Mouse (Mus musculus) gastrocnemius, postnatal 25 days (tissue): Measurements from ENCODE around the gene Zbtb7a. TPM values are rescaled to one million over a fixed set of nuclear protein-coding genes. Genes with fewer than 3 reads are reported as not detected.
A peak's percentile ranks its signal among the peaks of the same experiment; 100 is the strongest.
"Not testable (repeated sequence)": the region's sequence is repeated elsewhere in the genome, so short reads cannot be mapped to it uniquely, and the experiment has no call there.

Experiments
- DNase-seq: peaks from one replicate; pipeline ENCODE4 v3.0.0; 2022
- total RNA-seq, 2 experiments: library from RNA; stranded (reverse); gene quantifications; 1 replicate in 1 of 2; 2 replicates in 1 of 2; pipeline ENCODE4 v1.2.3; 2021

The Zbtb7a gene
- total RNA-seq, 2 experiments from 2014 or later: 21.4 to 22.3 TPM

DNA sequence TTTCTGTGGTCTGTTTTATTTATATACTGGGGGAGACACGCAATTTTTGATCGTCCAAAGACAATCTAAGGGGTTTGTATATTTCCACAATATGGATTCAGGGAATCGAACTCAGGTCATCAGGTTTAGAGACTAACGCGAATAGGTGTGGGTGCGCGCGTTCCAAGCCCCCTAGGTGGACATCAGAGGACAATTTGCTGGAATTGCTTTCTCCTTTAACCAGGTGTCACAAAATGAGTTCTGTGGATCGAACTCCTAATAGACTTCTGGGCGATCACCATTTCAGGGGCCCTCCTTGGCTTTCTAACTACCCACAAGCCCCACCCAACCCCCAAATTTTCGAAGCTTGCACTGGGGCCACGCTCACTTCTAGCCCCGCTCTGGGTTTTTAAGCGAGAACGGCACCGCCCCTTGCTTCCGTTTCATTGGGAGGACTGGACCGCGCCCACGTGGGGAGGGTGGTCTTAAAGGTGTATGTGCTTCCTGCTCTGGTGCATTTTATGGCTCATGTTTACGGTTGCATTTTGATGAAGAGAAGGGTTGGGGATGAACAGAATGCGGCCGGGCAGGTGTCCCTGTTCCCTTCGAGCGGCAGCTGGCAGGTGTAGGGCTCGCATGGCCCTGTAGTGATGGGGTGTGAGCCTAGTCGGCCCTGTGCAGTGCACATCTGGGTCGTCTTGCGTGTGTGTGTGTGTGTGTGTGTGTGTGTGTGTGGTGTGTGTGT, 33.7 kb downstream of the Zbtb7a start:
- peak; percentile 84 for DNase-seq

DNA sequence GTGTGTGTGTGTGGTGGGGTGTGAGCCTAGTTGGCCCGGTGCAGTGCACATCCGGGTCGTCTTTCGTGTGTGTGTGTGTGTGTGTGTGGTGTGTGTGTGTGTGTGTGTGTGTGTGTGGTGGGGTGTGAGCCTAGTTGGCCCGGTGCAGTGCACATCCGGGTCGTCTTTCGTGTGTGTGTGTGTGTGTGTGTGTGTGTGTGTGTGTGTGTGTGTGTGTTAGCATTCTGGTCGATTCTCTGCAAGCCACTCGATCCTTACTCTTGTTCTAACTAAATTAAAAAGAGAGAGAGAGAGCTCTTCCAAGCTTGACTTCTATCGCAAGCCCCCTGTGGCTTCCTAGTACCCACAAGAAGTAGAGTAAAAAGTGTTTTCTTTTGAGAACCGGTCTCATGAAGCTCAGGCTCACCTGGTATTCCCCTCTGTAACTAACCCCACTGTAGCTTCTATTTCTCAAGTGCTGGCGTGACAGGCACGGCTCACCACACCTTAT, 34.4 kb downstream of the Zbtb7a start:
- not testable (repeated sequence) for DNase-seq

DNA sequence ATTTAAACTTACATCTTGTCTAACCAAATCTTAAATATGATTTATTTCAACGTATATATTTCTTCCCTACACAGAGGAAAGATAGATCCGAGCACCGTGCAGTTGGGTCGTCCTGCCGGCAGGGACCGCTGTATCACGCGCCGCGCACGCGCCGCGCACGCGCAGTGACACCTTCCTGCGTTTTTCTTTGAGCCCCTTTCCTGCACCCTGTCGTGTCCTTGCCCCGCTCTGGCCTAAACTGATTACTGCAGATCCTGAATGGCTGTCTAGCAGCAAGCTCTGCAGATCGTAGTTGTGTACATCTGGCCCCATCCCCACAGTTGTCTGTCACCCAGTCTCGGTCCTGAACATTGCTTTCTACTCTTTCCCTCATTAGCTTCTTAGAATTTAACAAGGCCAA, 38.1 kb downstream of the Zbtb7a start:
- DNase-seq: peak; percentile 78

DNA sequence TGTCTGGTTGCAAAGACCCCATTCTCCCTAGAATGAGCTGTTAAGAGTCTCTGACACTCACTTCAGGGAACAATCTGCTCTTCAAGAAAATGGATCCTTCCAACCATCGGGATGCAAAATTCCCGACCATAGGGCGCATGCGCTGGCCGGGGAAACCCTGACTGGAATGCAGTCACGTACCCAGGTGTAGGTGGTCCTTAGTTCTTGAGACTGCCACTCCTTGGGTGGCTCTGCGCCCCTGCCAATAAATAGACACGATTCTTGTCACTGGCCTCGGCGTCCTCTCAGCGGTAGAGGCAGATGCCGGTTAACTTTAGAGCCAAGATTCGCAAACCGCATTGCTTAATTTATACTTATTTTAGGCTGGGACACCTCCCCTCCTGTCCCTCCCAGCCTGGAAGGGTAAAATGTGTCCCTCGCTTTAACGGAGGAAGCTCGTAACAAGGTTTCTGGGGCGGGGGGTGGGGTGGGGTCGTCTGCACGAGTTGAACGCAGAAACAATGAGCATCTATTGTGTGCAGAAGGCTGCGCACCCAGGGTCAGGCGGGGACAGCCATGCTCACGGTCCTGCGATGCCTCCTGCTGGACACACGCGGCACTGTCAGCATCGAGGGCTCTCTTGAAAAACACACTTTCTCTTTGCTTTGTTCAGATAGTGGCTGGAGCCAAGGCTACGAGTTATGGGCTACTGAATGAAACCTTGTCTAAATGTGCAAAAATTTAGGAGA, 39.8 kb downstream of the Zbtb7a start:
- DNase-seq: peak; percentile 82

DNA sequence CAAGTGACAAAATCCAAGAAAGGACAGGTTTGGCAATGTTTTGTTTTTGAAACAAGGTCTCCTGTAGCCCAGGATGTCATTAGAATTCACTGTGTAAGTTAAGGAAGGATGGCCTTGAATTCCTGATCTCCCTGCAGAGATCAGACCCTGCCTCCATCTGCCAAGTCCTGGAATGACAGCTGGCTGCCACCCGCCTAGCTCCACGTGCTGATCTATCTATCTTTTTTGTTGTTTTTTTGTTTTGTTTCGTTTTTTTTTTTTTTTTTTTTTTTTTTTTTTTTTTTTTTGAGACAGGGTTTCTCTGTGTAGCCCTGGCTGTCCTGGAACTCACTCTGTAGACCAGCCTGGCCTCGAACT, 40.3 kb downstream of the Zbtb7a start:
- DNase-seq: not testable (repeated sequence)

DNA sequence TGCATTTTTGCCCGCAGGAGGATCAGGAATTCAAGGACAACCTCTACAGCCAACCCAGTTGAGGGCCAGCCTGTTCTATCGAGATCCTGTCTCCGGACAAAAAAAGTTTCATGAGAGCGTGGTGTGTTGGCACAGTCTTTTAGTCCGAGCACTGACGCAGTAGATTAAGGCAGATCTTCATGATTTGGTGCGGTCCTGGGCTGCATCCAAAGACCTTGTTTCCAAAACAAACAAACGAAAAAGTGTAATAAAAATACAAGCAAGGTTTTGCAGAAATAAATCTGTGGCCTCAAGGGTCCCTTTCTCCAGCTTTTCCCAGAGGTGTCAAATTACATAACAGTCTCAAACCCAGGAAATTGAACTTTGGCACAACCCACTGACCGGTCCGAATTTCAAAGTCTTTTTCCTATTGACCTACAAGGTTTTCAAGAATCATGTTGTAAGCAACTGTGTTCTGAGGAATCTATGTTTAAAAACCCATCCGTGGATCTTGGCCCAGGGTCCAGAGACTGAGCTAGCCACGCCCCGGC, 41.0 kb downstream of the Zbtb7a start:
- DNase-seq: no peak

DNA sequence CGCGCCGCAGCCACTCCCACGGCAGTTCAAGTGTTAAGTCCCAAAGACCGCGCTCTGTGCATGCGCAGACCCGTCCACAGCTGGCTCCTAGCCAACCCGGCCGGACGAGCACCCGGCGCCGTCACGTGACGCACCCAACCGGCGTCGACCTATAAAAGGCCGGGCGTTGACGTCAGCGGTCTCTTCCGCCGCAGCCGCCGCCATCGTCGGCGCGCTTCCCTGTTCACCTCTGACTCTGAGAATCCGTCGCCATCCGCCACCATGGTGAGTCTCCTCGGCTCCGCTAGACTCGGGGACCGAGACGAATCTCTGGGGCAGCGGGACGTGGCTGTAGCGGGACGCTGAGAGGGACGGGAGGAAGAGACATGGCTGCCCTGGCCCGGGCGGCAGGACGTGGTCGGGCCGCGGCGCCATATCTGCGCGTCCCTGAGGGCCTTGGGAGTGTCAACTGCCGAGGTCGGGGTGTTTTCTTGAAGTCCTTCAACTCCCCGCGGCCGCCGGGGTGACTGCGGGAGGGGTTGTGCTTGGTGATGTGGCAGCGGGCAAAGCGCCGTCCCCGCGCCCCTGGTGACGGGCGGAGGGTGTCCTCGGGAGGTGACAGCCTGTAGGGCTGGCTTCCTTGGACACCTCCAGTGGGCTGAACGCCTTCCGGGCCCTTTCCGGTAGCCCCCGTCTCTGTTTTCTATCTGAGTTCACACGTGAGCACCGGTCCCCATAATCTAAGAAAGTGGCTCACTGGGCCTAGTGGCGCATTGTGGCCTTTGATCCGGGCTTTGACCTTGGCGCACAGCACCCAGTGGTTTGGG, 41.6 kb downstream of the Zbtb7a start, which contains the start of gene Eef2:
TSS of gene Eef2 (plus strand) at position 166 of the 806 bp plus-strand sequence.
- peak; percentile 97 for DNase-seq

DNA sequence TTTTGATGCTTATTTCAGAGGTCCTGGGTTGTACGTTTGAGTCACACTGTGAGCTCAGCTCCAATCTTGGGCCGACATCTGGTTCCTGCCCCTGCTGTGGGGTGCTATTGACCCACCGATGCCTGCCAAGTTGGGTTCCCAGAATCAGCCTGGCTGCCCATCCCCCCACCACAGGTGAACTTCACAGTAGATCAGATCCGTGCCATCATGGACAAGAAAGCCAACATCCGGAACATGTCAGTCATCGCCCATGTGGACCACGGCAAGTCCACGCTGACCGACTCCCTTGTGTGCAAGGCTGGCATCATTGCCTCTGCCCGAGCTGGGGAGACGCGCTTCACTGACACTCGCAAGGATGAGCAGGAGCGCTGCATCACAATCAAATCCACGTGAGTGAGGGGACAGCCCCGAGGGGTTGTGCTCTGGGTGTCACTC, 42.5 kb downstream of the Zbtb7a start:
- DNase-seq: no peak

DNA sequence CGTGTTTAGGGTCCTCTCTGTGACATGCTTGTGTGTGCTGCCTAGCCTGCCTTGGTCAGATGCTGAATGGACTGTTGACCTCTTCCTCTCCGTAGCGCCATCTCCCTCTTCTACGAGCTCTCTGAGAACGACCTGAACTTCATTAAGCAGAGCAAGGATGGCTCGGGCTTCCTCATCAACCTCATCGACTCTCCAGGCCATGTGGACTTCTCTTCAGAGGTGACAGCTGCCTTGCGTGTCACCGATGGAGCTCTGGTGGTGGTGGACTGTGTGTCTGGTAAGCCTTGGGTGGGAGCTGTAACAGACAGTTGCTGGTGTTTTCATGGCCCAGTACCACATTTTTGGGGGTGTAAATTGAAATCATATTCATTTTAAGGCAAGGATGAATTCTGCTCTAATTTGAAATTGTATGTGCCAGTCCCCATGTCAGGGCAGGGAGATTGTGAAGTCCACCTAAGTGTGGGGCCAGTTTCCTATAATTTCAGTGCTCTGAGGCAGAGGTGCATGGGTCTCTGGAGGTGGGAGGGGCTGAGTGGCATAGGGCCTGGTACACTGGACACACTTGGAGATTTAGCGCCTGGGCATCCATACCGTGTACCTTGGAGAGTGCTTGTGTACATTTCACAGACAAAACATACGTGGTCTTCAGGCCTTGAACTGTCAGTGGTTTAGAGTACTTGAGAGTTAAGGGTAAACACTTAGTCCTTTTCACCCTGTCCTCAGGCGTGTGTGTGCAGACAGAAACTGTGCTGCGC, 43.1 kb downstream of the Zbtb7a start:
- no peak for DNase-seq

DNA sequence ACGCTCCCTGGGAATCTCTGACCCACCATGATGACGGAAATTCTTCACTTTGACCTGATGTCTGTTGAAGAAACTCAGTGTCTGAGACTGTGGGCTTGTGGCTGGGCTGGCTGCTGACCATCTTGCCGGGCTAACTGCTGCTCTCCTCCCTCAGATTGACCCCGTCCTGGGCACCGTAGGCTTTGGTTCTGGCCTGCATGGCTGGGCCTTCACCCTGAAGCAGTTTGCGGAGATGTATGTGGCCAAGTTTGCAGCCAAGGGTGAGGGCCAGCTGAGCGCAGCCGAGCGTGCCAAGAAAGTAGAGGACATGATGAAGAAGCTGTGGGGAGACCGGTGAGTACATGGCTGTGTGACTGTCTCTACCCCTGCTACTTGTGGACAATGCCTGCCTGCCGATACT, 43.9 kb downstream of the Zbtb7a start:
- no peak for DNase-seq

DNA sequence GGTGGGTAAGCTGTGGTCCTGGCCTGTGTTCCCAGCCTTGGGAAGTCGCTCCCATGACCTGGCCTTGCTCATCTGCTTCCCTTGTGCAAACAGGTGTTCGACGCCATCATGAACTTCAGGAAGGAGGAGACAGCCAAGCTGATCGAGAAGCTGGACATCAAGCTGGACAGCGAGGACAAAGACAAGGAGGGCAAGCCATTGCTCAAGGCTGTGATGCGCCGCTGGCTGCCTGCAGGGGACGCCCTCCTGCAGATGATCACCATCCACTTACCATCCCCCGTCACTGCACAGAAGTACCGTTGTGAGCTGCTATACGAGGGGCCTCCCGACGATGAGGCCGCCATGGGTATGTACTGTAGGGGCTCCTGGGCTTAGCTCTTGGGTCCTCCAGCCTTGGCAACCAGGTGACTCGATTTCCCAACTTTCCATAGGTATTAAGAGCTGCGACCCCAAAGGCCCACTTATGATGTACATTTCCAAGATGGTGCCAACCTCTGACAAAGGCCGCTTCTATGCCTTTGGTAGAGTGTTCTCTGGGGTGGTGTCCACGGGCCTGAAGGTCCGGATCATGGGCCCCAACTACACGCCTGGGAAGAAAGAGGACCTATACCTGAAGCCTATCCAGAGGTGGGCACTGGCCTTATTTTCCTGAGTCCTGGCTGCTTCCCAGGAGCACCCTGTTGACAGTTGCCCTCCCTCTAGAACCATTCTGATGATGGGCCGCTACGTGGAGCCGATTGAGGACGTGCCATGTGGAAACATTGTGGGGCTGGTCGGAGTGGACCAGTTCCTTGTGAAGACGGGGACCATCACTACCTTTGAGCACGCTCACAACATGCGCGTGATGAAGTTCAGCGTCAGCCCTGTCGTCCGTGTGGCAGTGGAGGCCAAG, 44.7 kb downstream of the Zbtb7a start:
- DNase-seq: no peak

DNA sequence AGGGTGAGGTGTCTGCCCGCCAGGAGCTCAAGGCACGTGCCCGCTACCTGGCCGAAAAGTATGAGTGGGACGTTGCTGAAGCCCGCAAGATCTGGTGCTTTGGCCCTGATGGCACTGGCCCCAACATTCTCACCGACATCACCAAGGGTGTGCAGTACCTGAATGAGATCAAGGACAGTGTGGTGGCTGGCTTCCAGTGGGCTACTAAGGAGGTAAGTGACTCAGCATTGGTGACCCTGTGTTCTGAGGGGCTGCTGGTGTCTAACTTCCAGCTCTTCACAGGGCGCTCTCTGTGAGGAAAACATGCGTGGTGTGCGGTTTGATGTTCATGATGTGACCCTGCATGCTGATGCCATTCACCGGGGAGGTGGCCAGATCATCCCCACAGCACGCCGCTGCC, 45.9 kb downstream of the Zbtb7a start:
- DNase-seq: no peak

DNA sequence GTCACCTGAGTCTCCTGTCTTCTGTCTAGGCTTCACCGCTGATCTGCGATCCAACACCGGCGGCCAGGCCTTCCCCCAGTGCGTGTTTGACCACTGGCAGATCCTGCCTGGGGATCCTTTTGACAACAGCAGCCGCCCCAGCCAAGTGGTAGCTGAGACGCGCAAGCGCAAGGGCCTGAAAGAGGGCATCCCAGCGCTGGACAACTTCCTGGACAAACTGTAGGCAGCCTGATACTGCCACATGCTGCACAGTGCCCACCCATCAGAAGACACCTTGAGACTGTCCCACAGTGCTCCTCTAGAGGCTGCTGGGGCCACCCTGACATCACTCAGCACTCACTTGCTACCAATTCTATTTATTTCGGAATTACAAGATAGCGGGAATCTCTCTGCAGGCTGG, 46.8 kb downstream of the Zbtb7a start:
- not testable (repeated sequence) for DNase-seq

DNA sequence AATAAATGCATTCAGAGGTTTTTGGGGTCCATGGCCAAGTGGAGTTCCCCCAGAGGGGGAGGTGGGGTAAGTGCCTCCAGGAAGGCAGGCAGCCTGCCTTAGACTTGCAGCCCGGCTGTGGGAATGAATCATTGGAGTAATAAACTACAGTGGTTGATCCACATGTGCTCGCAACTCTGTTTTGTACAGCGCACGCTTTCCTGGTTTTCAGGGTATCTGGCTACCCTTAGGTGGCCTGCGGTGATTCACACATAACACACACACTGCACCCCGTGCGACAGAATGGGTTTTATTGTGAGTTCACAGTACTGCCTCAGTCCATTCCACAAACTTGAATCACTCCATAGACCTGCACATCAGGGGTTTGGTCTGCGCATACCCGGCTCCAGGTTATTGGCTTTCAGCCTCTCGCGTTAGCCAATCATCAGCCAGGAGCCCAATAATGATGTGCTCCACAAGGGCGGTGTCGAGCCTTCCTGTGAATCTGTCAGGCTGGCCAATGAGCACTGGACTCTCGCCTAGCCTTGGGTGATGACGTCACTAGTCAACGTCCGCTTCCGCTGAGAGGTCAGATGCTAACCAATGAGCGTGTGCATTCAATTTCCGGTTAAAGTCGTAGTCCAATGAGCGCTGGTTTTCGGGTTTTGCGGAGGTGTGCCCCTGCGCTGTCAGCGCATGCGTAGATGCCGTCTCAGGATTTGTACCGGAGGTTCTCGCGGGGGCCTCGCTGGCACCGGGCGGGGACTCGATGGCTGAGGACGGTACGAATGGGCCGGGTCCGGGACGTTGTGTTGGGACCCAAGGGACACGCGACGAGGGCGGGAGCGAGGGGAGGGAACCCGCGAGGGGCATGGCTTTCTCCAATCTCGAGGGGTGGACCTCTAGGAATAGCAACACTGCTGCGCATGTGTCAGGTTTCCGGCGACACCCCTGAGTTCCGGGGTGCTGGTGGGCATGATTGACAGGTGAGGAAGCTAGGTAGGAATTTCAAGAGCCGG, 47.6 kb downstream of the Zbtb7a start, which contains the start of gene Dapk3:
TSS of gene Dapk3 (plus strand) at position 670 of the 998 bp plus-strand sequence.
- DNase-seq: peak; percentile 96

DNA sequence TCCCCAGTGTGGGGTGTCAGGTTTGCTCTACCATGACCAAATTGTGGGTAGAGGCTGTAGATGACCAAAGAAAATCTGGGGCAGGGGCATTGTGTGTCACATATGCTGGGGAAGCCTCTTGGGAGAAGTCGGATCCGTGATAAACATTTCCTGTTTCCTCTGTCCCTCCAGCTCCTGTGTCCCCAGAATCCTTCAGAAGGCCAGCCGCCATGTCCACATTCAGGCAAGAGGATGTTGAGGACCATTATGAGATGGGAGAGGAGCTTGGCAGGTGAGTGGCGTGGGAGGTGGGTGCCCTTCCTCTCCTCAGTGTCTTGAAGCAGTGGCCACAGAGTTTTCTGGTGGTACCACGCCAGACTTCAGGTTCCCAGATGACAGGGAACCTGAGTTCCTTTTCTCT, 48.8 kb downstream of the Zbtb7a start, which contains the start of gene 4930442H23Rik:
TSS of gene 4930442H23Rik (minus strand) at position 45 of the 400 bp plus-strand sequence.
- DNase-seq: no peak

DNA sequence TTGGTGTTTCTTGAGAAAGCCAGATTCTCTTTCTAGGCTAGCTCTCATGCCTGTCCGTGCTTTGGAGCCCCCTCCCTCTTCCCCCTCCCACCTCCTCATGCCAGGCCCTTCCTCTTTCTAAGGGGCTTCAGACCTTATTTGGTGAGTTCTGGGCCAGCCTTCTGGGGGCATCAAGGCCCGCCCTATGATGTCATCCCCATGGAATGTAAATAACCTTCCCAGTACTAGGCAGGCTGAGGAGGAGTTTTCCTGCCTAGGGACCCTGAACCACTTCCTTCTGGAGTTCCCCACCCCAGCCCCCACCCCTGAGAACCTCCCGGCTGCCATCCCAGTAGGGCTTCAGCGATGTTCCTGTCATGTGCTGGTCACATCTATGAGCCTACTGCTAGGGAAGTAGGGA, 49.7 kb downstream of the Zbtb7a start:
- DNase-seq: no peak

DNA sequence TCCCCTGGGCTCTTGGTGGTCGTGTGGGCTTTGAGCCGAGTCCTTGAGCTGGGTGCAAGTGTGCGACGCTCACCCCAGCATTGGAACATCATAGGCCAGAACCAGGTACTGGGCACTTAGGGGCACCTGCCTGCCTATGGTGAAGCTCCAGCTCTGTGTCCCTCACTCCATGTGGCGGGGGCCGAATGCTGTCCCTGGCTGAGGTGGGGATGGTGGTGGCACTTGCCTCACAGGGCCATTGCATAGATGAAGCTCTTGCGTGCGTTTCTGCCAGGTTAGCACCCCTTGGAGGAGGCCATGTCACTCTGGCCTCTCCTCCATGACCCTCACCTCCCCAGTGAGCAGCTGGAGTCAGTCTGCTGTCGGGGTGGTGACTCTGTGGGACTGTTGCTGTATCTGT, 52.1 kb downstream of the Zbtb7a start:
- DNase-seq: no peak

DNA sequence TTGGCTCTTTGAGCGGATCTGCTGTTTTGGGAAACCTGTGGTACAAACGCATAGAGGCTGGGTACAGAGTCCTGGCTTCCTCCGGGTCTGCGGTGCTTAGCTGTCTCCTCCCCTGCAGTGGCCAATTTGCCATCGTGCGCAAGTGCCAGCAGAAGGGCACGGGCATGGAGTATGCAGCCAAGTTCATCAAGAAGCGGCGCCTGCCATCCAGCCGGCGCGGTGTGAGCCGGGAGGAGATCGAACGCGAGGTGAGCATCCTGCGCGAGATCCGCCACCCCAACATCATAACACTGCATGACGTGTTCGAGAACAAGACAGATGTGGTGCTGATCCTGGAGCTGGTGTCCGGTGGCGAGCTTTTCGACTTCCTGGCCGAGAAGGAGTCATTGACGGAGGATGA, 54.8 kb downstream of the Zbtb7a start:
- DNase-seq: no peak
